Mouse (Mus musculus) lung, adult 2 months (tissue): ENCODE measurements around the gene Plcl1. TPM values are rescaled to one million over a fixed set of nuclear protein-coding genes. Genes with fewer than 3 reads are reported as not detected.
"Not testable (repeated sequence)": the region's sequence is repeated elsewhere in the genome, so short reads cannot be mapped to it uniquely, and the experiment has no call there.

Source experiments
- DNase-seq: peaks from one replicate; pipeline ENCODE4 v3.0.0; 2022
- H3K4me1 ChIP-seq: fragments of 200-500 bp; 2 replicates; pipeline ENCODE4 v1.6.1; 2011; ENCODE audit warnings: low read length; ENCODE audit not compliant: control insufficient read depth, insufficient read depth
- H3K4me3 ChIP-seq: fragments of 200-500 bp; replicated peaks from 2 replicates; pipeline ENCODE3; 2011; ENCODE audit warnings: low read depth, mild to moderate bottlenecking, control low read depth, low read length; ENCODE audit errors: extremely low read depth
- CTCF ChIP-seq: fragments of 200-500 bp; IDR thresholded peaks from 2 replicates; pipeline ENCODE4 v1.5.1; 2011; ENCODE audit warnings: mild to moderate bottlenecking, low read length, control low read depth; ENCODE audit not compliant: insufficient read depth
- POLR2A ChIP-seq: fragments of 200-500 bp; IDR thresholded peaks from 2 replicates; pipeline ENCODE4 v1.6.1; 2011; ENCODE audit warnings: low read depth, mild to moderate bottlenecking, control low read depth, low read length, borderline replicate concordance; ENCODE audit errors: extremely low read depth
- WGBS: fragments of 180-500 bp; shearing (Covaris S2); methylation state at CpG from one replicate; pipeline ENCODE4 v1.1.7; 2018; 5-methylcytosine and 5-hydroxymethylcytosine counted together
- polyA plus RNA-seq: library from polyadenylated mRNA; depleted of rRNA; stranded (reverse); fragments of >200 nt; gene quantifications from 2 replicates; pipeline ENCODE4 v1.2.3, GENCODE M21; 2012

The Plcl1 gene
- polyA plus RNA-seq, 1 experiment = 2.4 TPM

- WGBS = 95% methylated on average over 3 of the region's 3 CpGs
- Histone ChIP-seq H3K4me1 (no peaks in the 10 kb centered on the region), H3K4me3 (no peak overlapping the region)
- DNase-seq = no peak
- TF ChIP-seq CTCF = no peak
- TF ChIP-seq POLR2A = no peak
Measured at GRCm38 (mm10) chr1:55449779-55450178, 44.1 kb downstream of the Plcl1 start.

GRCm38 (mm10) chr1:55454119-55454518, 48.4 kb downstream of the Plcl1 start:
- no peak for TF ChIP-seq POLR2A
- TF ChIP-seq CTCF = no peak
- WGBS = 67% methylated on average over 5 of the region's 5 CpGs
- Histone ChIP-seq H3K4me1 (no peaks in the 10 kb centered on the region), H3K4me3 (no peak overlapping the region)
- no peak for DNase-seq

- no peaks in the 10 kb centered on the region; the same call in 1 of the 2 replicates for H3K4me1 ChIP-seq
- H3K4me3 ChIP-seq = no peak overlapping the region
- DNase-seq = no peak
- TF ChIP-seq CTCF (no peak), POLR2A (no peak)
- 91% methylated on average over 5 of the region's 5 CpGs for WGBS
Measured at GRCm38 (mm10) chr1:55462301-55462700, 56.6 kb downstream of the Plcl1 start.

- 76% methylated on average over 9 of the region's 9 CpGs for WGBS
- no peak for DNase-seq
- TF ChIP-seq CTCF (no peak), POLR2A (no peak)
- Histone ChIP-seq H3K4me3 (no peak overlapping the region), H3K4me1 (no peaks in the 10 kb centered on the region)
Measured at GRCm38 (mm10) chr1:55473756-55474155, 68.0 kb downstream of the Plcl1 start.

GRCm38 (mm10) chr1:55474976-55475375, 69.3 kb downstream of the Plcl1 start:
- no peak for DNase-seq
- no peak overlapping the region for H3K4me3 ChIP-seq
- 79% methylated on average over 7 of the region's 7 CpGs for WGBS
- no peaks in the 10 kb centered on the region for H3K4me1 ChIP-seq
- TF ChIP-seq CTCF = no peak
- TF ChIP-seq POLR2A = no peak

GRCm38 (mm10) chr1:55487371-55487770, 81.7 kb downstream of the Plcl1 start:
- not testable (repeated sequence) for DNase-seq
- WGBS = 78% methylated on average over 10 of the region's 10 CpGs

GRCm38 (mm10) chr1:55488261-55488660, 82.5 kb downstream of the Plcl1 start:
- TF ChIP-seq POLR2A (no peak), CTCF (no peak)
- no peaks in the 10 kb centered on the region for H3K4me1 ChIP-seq
- WGBS = 76% methylated on average over 2 of the region's 2 CpGs
- no peak for DNase-seq
- no peak overlapping the region for H3K4me3 ChIP-seq

More at GRCm38 (mm10) chr1:55487371-55487770, 81.7 kb downstream of the Plcl1 start:
- H3K4me1 ChIP-seq, H3K4me3 ChIP-seq: not testable (repeated sequence)

- no peaks in the 10 kb centered on the region for H3K4me1 ChIP-seq
- 28% methylated on average over 6 of the region's 6 CpGs for WGBS
- TF ChIP-seq CTCF (no peak), POLR2A (no peak)
- H3K4me3 ChIP-seq = no peak overlapping the region
- DNase-seq = no peak
Measured at GRCm38 (mm10) chr1:55489355-55489754, 83.6 kb downstream of the Plcl1 start.

GRCm38 (mm10) chr1:55499872-55500271, 94.2 kb downstream of the Plcl1 start:
- TF ChIP-seq POLR2A = no peak
- no peak for TF ChIP-seq CTCF
- Histone ChIP-seq H3K4me3 (no peak overlapping the region), H3K4me1 (no peaks in the 10 kb centered on the region)
- 39% methylated on average over 1 of the region's 1 CpGs for WGBS
- DNase-seq = no peak

- WGBS = 79% methylated on average over 2 of the region's 2 CpGs
- TF ChIP-seq CTCF (no peak), POLR2A (no peak)
- no peak for DNase-seq
- Histone ChIP-seq H3K4me3 (no peak overlapping the region), H3K4me1 (peaks cover under 1% of the 10 kb centered on the region)
Measured at GRCm38 (mm10) chr1:55500981-55501682, 95.4 kb downstream of the Plcl1 start.
